Mouse (Mus musculus) forebrain, embryonic 13.5 days (tissue): ENCODE measurements around the gene Erp27. TPM values are rescaled to one million over a fixed set of nuclear protein-coding genes. Genes with fewer than 3 reads are reported as not detected.

Source experiments
- ATAC-seq: fragments of 200-750 bp; cut with Nextera tagmentation; 2 replicates; pipeline ENCODE4 v1.8.0; 2017
- H3K27ac ChIP-seq: fragments of 300-500 bp; sonication (generic); 2 replicates; pipeline ENCODE4 v1.5.1; 2015; ENCODE audit warnings: inconsistent platforms, mild to moderate bottlenecking, moderate library complexity
- H3K27me3 ChIP-seq: fragments of 300-500 bp; sonication (generic); 2 replicates; pipeline ENCODE4 v1.6.1; 2015; ENCODE audit warnings: mild to moderate bottlenecking, inconsistent platforms
- H3K36me3 ChIP-seq: fragments of 300-500 bp; sonication (generic); 2 replicates; pipeline ENCODE4 v1.6.1; 2015; ENCODE audit warnings: mild to moderate bottlenecking, inconsistent platforms; ENCODE audit not compliant: poor library complexity, severe bottlenecking
- H3K4me1 ChIP-seq: fragments of 300-500 bp; sonication (generic); 2 replicates; pipeline ENCODE4 v1.6.1; 2015; ENCODE audit warnings: inconsistent platforms
- H3K4me2 ChIP-seq: fragments of 300-500 bp; sonication (generic); 2 replicates; pipeline ENCODE4 v1.6.1; 2015; ENCODE audit warnings: inconsistent platforms, mild to moderate bottlenecking, moderate library complexity
- H3K4me3 ChIP-seq: fragments of 300-500 bp; sonication (generic); 2 replicates; pipeline ENCODE4 v1.5.1; 2015; ENCODE audit warnings: mild to moderate bottlenecking, inconsistent platforms
- H3K9ac ChIP-seq: fragments of 300-500 bp; sonication (generic); 2 replicates; pipeline ENCODE4 v1.6.1; 2015; ENCODE audit warnings: mild to moderate bottlenecking, inconsistent platforms
- H3K9me3 ChIP-seq: fragments of 300-500 bp; sonication (generic); replicated peaks from 2 replicates; pipeline ENCODE4 v1.6.1; 2016; ENCODE audit warnings: inconsistent platforms
- WGBS: fragments of 180-500 bp; shearing (Covaris S2); methylation state at CpG from one replicate; pipeline ENCODE4 v1.1.7; 2015; 5-methylcytosine and 5-hydroxymethylcytosine counted together
- polyA plus RNA-seq: library from polyadenylated mRNA; unstranded; fragments of >200 nt; fragmentation: Nextera tagmentation; extraction: Ambion mirVana; gene quantifications from 2 replicates; pipeline ENCODE4 v1.2.1, GENCODE M21; 2015

The Erp27 gene
- polyA plus RNA-seq, 1 experiment from 2014 or later, result 0.22 TPM

- H3K36me3 ChIP-seq, result no peaks in the 10 kb centered on the region
- 89% methylated on average over 8 of the region's 8 CpGs for WGBS
- H3K4me3 ChIP-seq, result no peak overlapping the region
- H3K27ac ChIP-seq, result no peak overlapping the region
- no peak overlapping the region for H3K9ac ChIP-seq
- H3K9me3 ChIP-seq, result no peaks in the 10 kb centered on the region
- H3K4me1 ChIP-seq, result peaks cover 5% of the 10 kb centered on the region; the same call in 1 of the 2 replicates
- H3K4me2 ChIP-seq, result no peak overlapping the region
- ATAC-seq, result no peak
- H3K27me3 ChIP-seq, result no peaks in the 10 kb centered on the region
Observed at GRCm38 (mm10) chr6:136915721-136916395, 6.1 kb downstream of the Erp27 start.

- no peak for ATAC-seq
- H3K27me3 ChIP-seq, result no peaks in the 10 kb centered on the region
- WGBS, result 95% methylated on average over 6 of the region's 6 CpGs
- H3K36me3 ChIP-seq, result no peaks in the 10 kb centered on the region
- no peak overlapping the region for H3K9ac ChIP-seq
- H3K4me3 ChIP-seq, result no peak overlapping the region
- no peak overlapping the region for H3K4me2 ChIP-seq
- H3K4me1 ChIP-seq, result peaks cover 5% of the 10 kb centered on the region; the same call in 1 of the 2 replicates
- H3K27ac ChIP-seq, result no peak overlapping the region
- H3K9me3 ChIP-seq, result no peaks in the 10 kb centered on the region
Observed at GRCm38 (mm10) chr6:136914234-136914633, 7.7 kb downstream of the Erp27 start.

GRCm38 (mm10) chr6:136913384-136914126 lies 8.4 kb downstream of the Erp27 start:
- Histone ChIP-seq H3K9me3 (no peaks in the 10 kb centered on the region), H3K9ac (no peak overlapping the region), H3K4me1 (peaks cover 5% of the 10 kb centered on the region; the same call in 1 of the 2 replicates), H3K4me3 (peak overlapping the region; percentile 19), H3K27ac (no peak overlapping the region), H3K36me3 (no peaks in the 10 kb centered on the region), H3K4me2 (peak overlapping the region; percentile 50), H3K27me3 (no peaks in the 10 kb centered on the region)
- WGBS, result 17% methylated on average over 18 of the region's 18 CpGs
- peak; percentile 90 for ATAC-seq

- H3K9ac ChIP-seq, result no peak overlapping the region
- no peaks in the 10 kb centered on the region for H3K9me3 ChIP-seq
- no peaks in the 10 kb centered on the region for H3K36me3 ChIP-seq
- peaks cover 5% of the 10 kb centered on the region; the same call in 1 of the 2 replicates for H3K4me1 ChIP-seq
- no peak overlapping the region for H3K4me3 ChIP-seq
- H3K27ac ChIP-seq, result no peak overlapping the region
- 70% methylated on average over 1 of the region's 2 CpGs for WGBS
- H3K4me2 ChIP-seq, result no peak overlapping the region
- no peak for ATAC-seq
- no peaks in the 10 kb centered on the region for H3K27me3 ChIP-seq
Observed at GRCm38 (mm10) chr6:136912751-136913265, 9.2 kb downstream of the Erp27 start.

GRCm38 (mm10) chr6:136910247-136910890 lies 11.6 kb downstream of the Erp27 start:
- Histone ChIP-seq H3K27me3 (no peaks in the 10 kb centered on the region), H3K36me3 (no peaks in the 10 kb centered on the region), H3K4me2 (no peak overlapping the region), H3K9ac (no peak overlapping the region), H3K4me3 (no peak overlapping the region), H3K27ac (no peak overlapping the region), H3K9me3 (no peaks in the 10 kb centered on the region), H3K4me1 (peaks cover 5% of the 10 kb centered on the region; the same call in 1 of the 2 replicates)
- 83% methylated on average over 9 of the region's 9 CpGs for WGBS
- ATAC-seq, result no peak

GRCm38 (mm10) chr6:136906937-136907293 lies 15.1 kb downstream of the Erp27 start:
- H3K4me3 ChIP-seq, result no peak overlapping the region
- H3K9ac ChIP-seq, result no peak overlapping the region
- no peaks in the 10 kb centered on the region for H3K4me1 ChIP-seq
- H3K4me2 ChIP-seq, result no peak overlapping the region
- H3K27me3 ChIP-seq, result no peaks in the 10 kb centered on the region
- no peak for ATAC-seq
- 79% methylated on average over 10 of the region's 10 CpGs for WGBS
- no peak overlapping the region for H3K27ac ChIP-seq
- no peaks in the 10 kb centered on the region for H3K9me3 ChIP-seq
- no peaks in the 10 kb centered on the region for H3K36me3 ChIP-seq

- WGBS, result 89% methylated on average over 19 of the region's 19 CpGs
- Histone ChIP-seq H3K9ac (no peak overlapping the region), H3K27me3 (no peaks in the 10 kb centered on the region), H3K9me3 (no peaks in the 10 kb centered on the region), H3K4me2 (no peak overlapping the region), H3K27ac (no peak overlapping the region), H3K36me3 (no peaks in the 10 kb centered on the region), H3K4me3 (no peak overlapping the region), H3K4me1 (no peaks in the 10 kb centered on the region)
- no peak for ATAC-seq
Observed at GRCm38 (mm10) chr6:136906283-136906936, 15.6 kb downstream of the Erp27 start.

GRCm38 (mm10) chr6:136903885-136904470 lies 18.0 kb downstream of the Erp27 start:
- Histone ChIP-seq H3K27ac (no peak overlapping the region), H3K4me2 (no peak overlapping the region), H3K4me1 (no peaks in the 10 kb centered on the region), H3K27me3 (no peaks in the 10 kb centered on the region), H3K9ac (no peak overlapping the region), H3K4me3 (no peak overlapping the region), H3K36me3 (no peaks in the 10 kb centered on the region), H3K9me3 (no peaks in the 10 kb centered on the region)
- 61% methylated on average over 8 of the region's 8 CpGs for WGBS
- ATAC-seq, result no peak

GRCm38 (mm10) chr6:136902527-136902926 lies 19.5 kb downstream of the Erp27 start:
- 92% methylated on average over 9 of the region's 9 CpGs for WGBS
- Histone ChIP-seq H3K4me1 (no peaks in the 10 kb centered on the region), H3K9me3 (no peaks in the 10 kb centered on the region), H3K9ac (no peak overlapping the region), H3K27me3 (no peaks in the 10 kb centered on the region), H3K27ac (no peak overlapping the region), H3K36me3 (no peaks in the 10 kb centered on the region), H3K4me2 (no peak overlapping the region), H3K4me3 (no peak overlapping the region)
- ATAC-seq, result no peak

GRCm38 (mm10) chr6:136901010-136901409 lies 21.0 kb downstream of the Erp27 start:
- Histone ChIP-seq H3K4me2 (no peak overlapping the region), H3K4me3 (no peak overlapping the region), H3K27ac (no peak overlapping the region), H3K36me3 (no peaks in the 10 kb centered on the region), H3K27me3 (no peaks in the 10 kb centered on the region), H3K4me1 (no peaks in the 10 kb centered on the region), H3K9me3 (no peaks in the 10 kb centered on the region), H3K9ac (no peak overlapping the region)
- ATAC-seq, result no peak
- 86% methylated on average over 2 of the region's 2 CpGs for whole genome bisulfite sequencing

- no peaks in the 10 kb centered on the region for H3K9me3 ChIP-seq
- H3K27ac ChIP-seq, result no peak overlapping the region
- no peak overlapping the region for H3K4me2 ChIP-seq
- H3K4me1 ChIP-seq, result no peaks in the 10 kb centered on the region
- no peak for ATAC-seq
- H3K4me3 ChIP-seq, result no peak overlapping the region
- no peaks in the 10 kb centered on the region for H3K36me3 ChIP-seq
- no peak overlapping the region for H3K9ac ChIP-seq
- 86% methylated on average over 4 of the region's 4 CpGs for WGBS
- no peaks in the 10 kb centered on the region for H3K27me3 ChIP-seq
Observed at GRCm38 (mm10) chr6:136900369-136901009, 21.5 kb downstream of the Erp27 start.
